8 mouse cellular contexts compared by ENCODE assay signal in the genomic region with DNA sequence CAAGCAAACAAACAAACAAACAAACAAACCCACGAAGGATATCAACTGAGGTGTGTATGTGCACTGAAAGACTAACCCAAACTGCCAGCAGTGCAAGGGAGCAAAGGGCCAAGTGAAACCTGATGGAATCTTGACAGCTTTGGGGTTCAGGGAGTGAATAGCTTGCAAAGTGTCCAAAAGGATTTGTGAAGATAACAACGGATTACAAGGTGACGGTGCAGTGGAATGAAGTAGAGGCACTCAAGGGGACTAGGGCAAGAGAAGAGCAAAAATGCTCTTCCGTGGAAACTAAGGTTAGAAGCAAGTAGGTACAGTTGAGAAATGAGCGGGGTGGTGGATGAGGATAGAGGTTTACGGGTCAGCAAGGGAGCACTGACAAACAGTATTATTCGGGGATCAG. TPM values are rescaled to one million over a fixed set of nuclear protein-coding genes. Genes with fewer than 3 reads are reported as not detected.
DNase-seq lines count a peak whose midpoint lies in the region; ATAC-seq lines count a peak whose summit lies in the region.

No protein-coding gene starts in this region.

- H3K27ac ChIP-seq in heart, embryonic 14.5 days (replicated peaks in 1 of 2; ENCODE audit: control insufficient read depth in 1 of 2, insufficient read depth in 1 of 2, low read depth in 2 of 2, low read length in 2 of 2), result peak overlapping the region in 1 of 2 experiments; percentile 96; a peak in 1 of 4 replicates
- H3K27ac ChIP-seq in liver, embryonic 16.5 days (ENCODE audit: low read length), result peak overlapping the region; percentile 89; the same call in 1 of the 2 replicates

- WGBS in heart, embryonic 14.5 days, result 2% methylated on average over 7 of the region's 7 CpGs
- 3% methylated on average over 7 of the region's 7 CpGs for WGBS in liver, embryonic 16.5 days (ENCODE audit: insufficient replicate concordance)

- H3K9ac ChIP-seq in heart, embryonic 14.5 days (ENCODE audit: low read length), result peak overlapping the region; percentile 91
- H3K9ac ChIP-seq in liver, embryonic 16.5 days (ENCODE audit: low read depth, low read length), result peak overlapping the region; percentile 83

- no peaks in the 10 kb centered on the region for H3K27me3 ChIP-seq in heart, embryonic 14.5 days (ENCODE audit: control insufficient read depth, insufficient read depth, low read length)
- H3K27me3 ChIP-seq in liver, embryonic 16.5 days (ENCODE audit: control insufficient read depth, insufficient read depth, low read depth, low read length), result no peaks in the 10 kb centered on the region

- peaks cover 3 to 32% of the 10 kb centered on the region in 2 experiments for H3K4me1 ChIP-seq in heart, embryonic 14.5 days (ENCODE audit: control insufficient read depth in 2 of 2, insufficient read depth in 2 of 2, low read length in 2 of 2)
- peaks cover 8% of the 10 kb centered on the region for H3K4me1 ChIP-seq in liver, embryonic 16.5 days (ENCODE audit: control insufficient read depth, low read depth, low read length)

- H3K9me3 ChIP-seq in heart, embryonic 14.5 days (ENCODE audit: control insufficient read depth, low read length), result no peaks in the 10 kb centered on the region
- no peaks in the 10 kb centered on the region for H3K9me3 ChIP-seq in liver, embryonic 16.5 days (replicated peaks; ENCODE audit: control insufficient read depth, low read length)

- peak; percentile 27 for DNase-seq in CD4-positive, CD25-positive, alpha-beta regulatory T cell, adult 2 months (ENCODE audit: low read depth, low spot score)
- peak; percentile 20 for DNase-seq in retina, postnatal 1 day
- no peak for DNase-seq in retina, embryonic 14.5 days (ENCODE audit: low spot score)
- no peak for DNase-seq in urinary bladder, adult 2 months (ENCODE audit: low spot score)
- DNase-seq in layer of hippocampus, adult 8-10 months (ENCODE audit: low spot score in 2 of 2), result no peak

- H3K4me3 ChIP-seq in heart, embryonic 14.5 days (ENCODE audit: control insufficient read depth in 1 of 2, insufficient read depth in 1 of 2, low read depth in 1 of 2, low read length in 2 of 2), result peak overlapping the region; percentile 75 to 100
- peak overlapping the region; percentile 76 for H3K4me3 ChIP-seq in liver, embryonic 16.5 days (ENCODE audit: low read depth, low read length)

- H3K36me3 ChIP-seq in heart, embryonic 14.5 days (ENCODE audit: control insufficient read depth, insufficient read depth, low read length), result no peaks in the 10 kb centered on the region
- no peaks in the 10 kb centered on the region for H3K36me3 ChIP-seq in liver, embryonic 16.5 days (ENCODE audit: control insufficient read depth, insufficient read depth)

- no peak for ATAC-seq in CD4-positive, CD25-positive, alpha-beta regulatory T cell, adult 4 months
- ATAC-seq in heart, embryonic 14.5 days (ENCODE audit: insufficient number of reproducible peaks, insufficient read depth, low FRiP score, low read depth), result no peak
- ATAC-seq in liver, embryonic 16.5 days (ENCODE audit: low read depth), result no peak

- peak overlapping the region; percentile 91 for H3K4me2 ChIP-seq in heart, embryonic 14.5 days (ENCODE audit: low read length)
- H3K4me2 ChIP-seq in liver, embryonic 16.5 days (ENCODE audit: low read depth, low read length), result peak overlapping the region; percentile 94

RNA-seq across cellular contexts. Expression of gene Braf, which starts 1.2 kb away (rescaled TPM):
- polyA plus RNA-seq in CD4-positive, CD25-positive, alpha-beta regulatory T cell, adult 4 months (2017; shearing (Covaris generic)), result 10 to 100 TPM; 16.9 to 20.4 TPM
- polyA plus RNA-seq in heart, embryonic 14.5 days (2014; fragmentation: Nextera tagmentation; extraction: Ambion mirVana), result 10.9 and 11.7 TPM in 2 replicates
- polyA plus RNA-seq in liver, embryonic 16.5 days (2015; fragmentation: Nextera tagmentation; extraction: Ambion mirVana), result 5.6 TPM in 2 replicates
- polyA plus RNA-seq in urinary bladder, adult 2 months (2012; rRNA removed), result 22.1 and 24.6 TPM in 2 replicates
- total RNA-seq in layer of hippocampus, adult 8-10 months (2022), result 100 to 1,000 TPM; 115 to 144 (median 134) TPM

Comparison
In these comparisons a context has a peak if more than half of its experiments do, and no peak if none do; other contexts are left out.
1. DNase-seq: peak in CD4-positive, CD25-positive, alpha-beta regulatory T cell, adult 2 months (single experiment) and retina, postnatal 1 day (single experiment); none in retina, embryonic 14.5 days (single experiment), urinary bladder, adult 2 months (single experiment) and layer of hippocampus, adult 8-10 months (0 of 2).